Mouse (Mus musculus) olfactory bulb, adult 2 months (tissue): ENCODE measurements around the gene P4ha2.

Source experiments
- CTCF ChIP-seq: fragments of 200-500 bp; IDR thresholded peaks from 2 replicates; pipeline ENCODE4 v1.5.1; 2012; ENCODE audit warnings: low read depth, mild to moderate bottlenecking, low read length, moderate library complexity; ENCODE audit not compliant: insufficient read depth
- POLR2A ChIP-seq: fragments of 200-500 bp; IDR thresholded peaks from 2 replicates; pipeline ENCODE4 v1.6.1; 2012; ENCODE audit warnings: mild to moderate bottlenecking, low read depth, low read length, moderate library complexity; ENCODE audit not compliant: insufficient read depth

DNA sequence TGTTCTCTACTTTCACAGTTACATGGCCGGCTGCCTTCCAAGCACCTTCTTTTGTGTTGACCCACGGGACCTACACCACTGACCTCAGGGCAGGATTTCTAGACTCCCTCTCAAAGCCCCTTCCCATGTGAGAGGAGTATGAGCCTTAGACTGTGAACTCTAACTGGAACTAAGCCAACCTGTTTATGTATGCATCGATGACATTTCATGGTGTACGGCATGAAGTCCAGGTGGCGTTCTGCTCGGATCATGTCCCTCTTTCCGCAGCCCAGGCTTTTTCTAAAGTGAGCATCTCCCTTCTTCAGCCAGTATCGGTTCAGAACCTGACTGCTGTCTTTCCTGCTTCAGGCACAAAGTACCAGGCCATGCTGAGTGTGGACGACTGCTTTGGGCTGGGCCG is 17.2 kb downstream of the P4ha2 start:
- TF ChIP-seq POLR2A (no peak), CTCF (no peak)
